Mouse (Mus musculus) urinary bladder, adult 2 months (tissue): ENCODE measurements around the gene Pdzk1ip1. TPM values are rescaled to one million over a fixed set of nuclear protein-coding genes. Genes with fewer than 3 reads are reported as not detected.
A peak's percentile ranks its signal among the peaks of the same experiment; 100 is the strongest.

Experiments
- DNase-seq: peaks from one replicate; pipeline ENCODE4 v3.0.0; 2022; ENCODE audit warnings: low spot score
- polyA plus RNA-seq: library from polyadenylated mRNA; depleted of rRNA; stranded (reverse); fragments of >200 nt; gene quantifications from 2 replicates; pipeline ENCODE4 v1.2.3, GENCODE M21; 2012; rRNA removed

Pdzk1ip1 gene
- polyA plus RNA-seq: 79.6 and 106 TPM in 2 replicates

- DNase-seq: no peak
Measured at GRCm38 (mm10) chr4:115088611-115089338, at the start of gene Pdzk1ip1. Gene Pdzk1ip1 (plus strand): TSS chr4:115088708.

DNA sequence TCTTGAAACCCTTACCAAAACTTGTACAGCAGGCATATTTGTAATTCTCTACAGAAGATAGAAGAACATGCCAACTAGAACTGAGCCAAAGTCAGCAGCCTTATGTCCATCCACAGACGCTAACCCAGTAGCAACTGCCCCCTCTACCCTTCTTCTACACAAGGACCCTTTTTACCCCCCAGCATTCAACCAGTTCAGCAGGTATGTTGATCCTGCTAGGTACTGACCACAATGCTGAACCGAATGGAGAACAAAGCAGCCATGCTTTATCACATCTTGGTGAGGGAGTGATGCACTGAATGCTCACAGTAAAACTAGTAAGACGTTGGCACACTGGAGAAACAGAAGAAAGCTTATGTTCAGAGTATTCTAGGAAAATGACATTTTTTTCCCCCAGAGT is 42.9 kb upstream of the Pdzk1ip1 start:
- no peak for DNase-seq

DNA sequence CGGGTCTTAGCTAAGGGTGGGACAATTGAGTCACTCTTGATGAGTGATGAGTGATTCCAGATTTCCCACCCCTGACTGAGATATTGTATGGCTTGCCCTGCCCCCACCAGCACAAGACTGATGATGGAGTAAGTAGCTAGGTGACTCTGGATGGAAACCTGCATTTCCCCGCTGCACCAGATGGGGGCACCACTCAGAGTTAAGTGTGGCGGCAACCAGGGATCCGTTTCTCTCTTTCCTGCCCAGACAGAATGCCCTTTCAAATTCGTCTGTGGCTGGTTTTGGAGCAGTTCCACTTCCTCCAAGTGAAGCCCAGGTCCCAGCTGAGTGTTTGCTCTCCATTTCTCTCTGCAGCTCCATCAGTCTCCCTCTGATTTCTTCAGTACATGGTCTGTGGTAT is 40.8 kb upstream of the Pdzk1ip1 start:
- no peak for DNase-seq

GRCm38 (mm10) chr4:115048190-115048589 is 40.3 kb upstream of the Pdzk1ip1 start:
- no peak for DNase-seq

GRCm38 (mm10) chr4:115051245-115051644 is 37.3 kb upstream of the Pdzk1ip1 start:
- DNase-seq: no peak

- DNase-seq: no peak
Measured at GRCm38 (mm10) chr4:115052343-115053005, 36.0 kb upstream of the Pdzk1ip1 start.

GRCm38 (mm10) chr4:115055044-115055443 is 33.5 kb upstream of the Pdzk1ip1 start:
- DNase-seq: no peak

GRCm38 (mm10) chr4:115055691-115056090 is 32.8 kb upstream of the Pdzk1ip1 start:
- no peak for DNase-seq

DNA sequence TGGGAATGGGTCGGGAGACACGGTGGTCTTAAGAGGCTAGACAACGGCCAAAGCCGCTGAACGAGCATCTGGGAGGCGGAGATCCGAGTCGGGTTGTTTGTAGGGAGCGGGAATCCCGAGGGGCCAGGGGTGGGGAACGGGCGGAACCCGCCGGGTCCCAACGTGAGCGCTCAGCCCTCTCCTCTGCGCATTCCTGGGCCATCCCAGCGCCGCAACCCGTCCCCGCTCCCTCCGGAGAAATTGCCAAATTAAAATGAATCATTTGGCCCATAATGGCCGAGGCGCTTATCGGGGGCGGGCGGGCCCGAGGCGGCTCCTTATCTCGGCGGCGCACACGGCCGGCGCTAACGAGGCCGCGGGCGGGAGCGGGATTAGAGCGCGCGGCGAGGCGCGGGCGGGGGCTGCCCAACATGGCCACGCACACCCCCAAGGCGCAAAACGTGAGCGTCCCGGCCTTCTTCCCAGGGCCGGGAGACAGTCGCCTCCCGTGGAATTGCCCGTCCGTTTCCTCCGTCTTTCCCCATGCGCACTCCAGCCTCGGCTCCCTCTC is 32.1 kb upstream of the Pdzk1ip1 start, which contains the start of gene Tal1:
Gene Tal1 (plus strand): TSS at position 56 of the 550 bp plus-strand sequence.
- no peak for DNase-seq

- peak; percentile 44 for DNase-seq
Measured at GRCm38 (mm10) chr4:115056921-115057673, 31.4 kb upstream of the Pdzk1ip1 start.

GRCm38 (mm10) chr4:115057674-115058316 is 30.7 kb upstream of the Pdzk1ip1 start:
- DNase-seq: no peak

DNA sequence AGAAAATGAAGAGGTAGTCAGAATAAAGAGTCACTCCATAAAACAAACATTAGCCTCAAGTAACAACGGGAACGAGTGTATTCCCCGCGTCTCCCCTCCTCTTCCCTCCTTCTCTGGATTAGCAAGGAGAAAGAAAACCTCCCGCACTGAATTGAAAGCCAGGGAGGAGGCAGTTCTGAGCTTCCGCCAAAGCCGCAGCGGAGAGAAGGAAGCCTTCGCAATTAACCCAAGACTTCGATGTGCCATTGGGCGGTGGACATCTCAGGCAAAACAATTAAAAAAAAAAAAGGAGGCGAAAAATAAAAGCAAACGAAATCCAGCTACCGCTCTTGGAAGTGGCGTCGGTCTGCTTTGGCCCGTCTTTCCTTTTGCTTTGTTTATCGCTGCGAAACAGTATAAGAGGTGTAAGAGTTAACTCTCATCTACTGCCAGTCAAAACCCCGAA is 30.2 kb upstream of the Pdzk1ip1 start:
- DNase-seq: no peak

- no peak for DNase-seq
Measured at GRCm38 (mm10) chr4:115058871-115059590, 29.5 kb upstream of the Pdzk1ip1 start.

- DNase-seq: no peak
Measured at GRCm38 (mm10) chr4:115059871-115060270, 28.6 kb upstream of the Pdzk1ip1 start.

GRCm38 (mm10) chr4:115060753-115061152 is 27.8 kb upstream of the Pdzk1ip1 start:
- DNase-seq: no peak

DNA sequence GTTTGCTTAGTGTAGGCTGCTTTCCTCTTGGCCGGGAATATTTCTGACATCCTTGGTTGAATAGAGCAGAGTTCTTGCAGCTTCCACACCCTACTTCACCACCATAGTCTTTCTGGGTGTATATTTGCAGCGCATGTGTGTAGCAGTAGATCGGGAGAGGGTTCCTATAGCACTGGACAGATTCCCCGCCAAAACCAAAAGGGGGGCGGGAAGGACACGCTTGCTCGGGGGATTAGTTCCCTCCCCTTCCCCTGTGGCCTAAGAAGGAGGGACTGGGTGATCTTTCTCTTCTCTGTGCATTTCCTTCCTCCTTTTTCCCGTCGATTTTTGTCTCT is 26.0 kb upstream of the Pdzk1ip1 start:
- no peak for DNase-seq

GRCm38 (mm10) chr4:115062875-115063517 is 25.5 kb upstream of the Pdzk1ip1 start:
- DNase-seq: no peak

DNA sequence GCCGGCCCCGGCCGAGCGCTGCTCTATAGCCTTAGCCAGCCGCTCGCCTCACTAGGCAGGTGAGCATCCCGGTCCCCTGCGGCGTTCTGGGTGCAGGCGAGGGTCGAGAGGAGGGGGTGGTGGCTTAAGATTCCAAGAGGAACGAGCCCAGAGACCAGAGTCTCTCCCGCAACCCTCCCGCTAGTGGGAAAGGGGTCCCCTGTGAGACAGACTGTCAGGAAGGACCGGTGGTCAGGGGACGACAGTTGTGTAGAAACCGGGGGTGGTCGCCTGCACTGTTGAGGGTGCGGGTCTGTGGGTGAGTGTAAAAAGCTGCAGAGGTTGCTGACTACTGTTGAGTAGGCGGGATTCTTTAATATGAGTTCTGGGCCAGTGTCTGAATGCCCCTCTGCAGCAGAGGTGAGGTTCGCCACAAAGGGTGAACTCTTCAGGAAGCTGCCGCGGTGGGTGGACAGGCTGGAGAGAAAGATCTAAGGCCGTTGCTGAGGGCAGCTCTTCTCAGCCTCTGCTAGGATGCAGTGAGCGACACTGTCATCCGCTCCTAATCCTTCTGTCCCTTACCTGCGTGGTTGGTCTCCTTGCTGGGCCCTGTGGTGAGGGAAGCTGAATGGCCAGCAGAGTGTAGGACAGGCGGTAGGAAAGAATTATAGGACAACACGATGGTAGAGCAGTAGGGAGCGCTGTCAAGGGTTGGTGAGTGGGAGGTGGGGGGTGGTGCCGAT is 24.8 kb upstream of the Pdzk1ip1 start:
- no peak for DNase-seq

DNA sequence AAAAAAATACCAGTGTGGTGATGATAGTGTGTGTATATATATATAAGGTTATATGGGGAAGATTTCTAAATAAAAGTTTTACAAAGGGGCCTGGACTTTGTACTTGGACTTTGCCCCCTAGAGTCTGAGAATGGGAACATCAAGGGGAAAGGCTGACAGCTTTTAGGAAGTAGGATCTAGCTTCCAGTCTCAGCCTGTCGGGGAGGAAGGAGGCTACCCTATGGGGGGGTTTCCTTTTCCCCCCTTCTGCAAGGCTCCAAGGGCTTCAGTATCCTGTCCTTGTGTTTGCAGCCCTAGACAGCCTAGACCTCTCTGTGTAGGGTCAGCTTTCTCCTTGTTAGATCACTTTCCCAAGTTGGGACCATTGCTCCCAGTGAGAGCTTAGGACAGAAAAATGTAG is 16.8 kb upstream of the Pdzk1ip1 start:
- DNase-seq: no peak

DNA sequence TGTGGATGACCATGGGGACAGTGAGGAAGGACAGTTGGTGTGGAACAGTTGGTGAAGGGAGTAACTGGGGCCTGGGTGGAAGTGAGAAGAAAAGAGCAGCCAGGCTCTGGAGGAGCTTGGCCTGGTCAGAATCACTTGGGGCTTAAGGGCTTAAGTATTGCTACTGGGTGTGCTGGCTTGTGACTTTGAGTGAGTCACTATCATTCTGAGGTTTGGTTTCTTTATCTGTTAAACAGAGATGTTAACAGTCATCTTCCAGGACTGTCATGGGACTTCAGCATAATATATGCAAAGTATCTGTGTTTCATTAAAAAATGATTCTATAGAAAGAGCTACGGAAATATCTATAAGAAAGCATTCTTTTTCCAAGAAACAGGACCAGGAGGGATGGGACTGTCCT is 13.7 kb upstream of the Pdzk1ip1 start:
- no peak for DNase-seq
